Mouse (Mus musculus): ENCODE measurements around the gene Cnih2. TPM values are rescaled to one million over a fixed set of nuclear protein-coding genes. Genes with fewer than 3 reads are reported as not detected.

The Cnih2 gene
- polyA plus RNA-seq, 1 experiment = 90.3 TPM

DNA sequence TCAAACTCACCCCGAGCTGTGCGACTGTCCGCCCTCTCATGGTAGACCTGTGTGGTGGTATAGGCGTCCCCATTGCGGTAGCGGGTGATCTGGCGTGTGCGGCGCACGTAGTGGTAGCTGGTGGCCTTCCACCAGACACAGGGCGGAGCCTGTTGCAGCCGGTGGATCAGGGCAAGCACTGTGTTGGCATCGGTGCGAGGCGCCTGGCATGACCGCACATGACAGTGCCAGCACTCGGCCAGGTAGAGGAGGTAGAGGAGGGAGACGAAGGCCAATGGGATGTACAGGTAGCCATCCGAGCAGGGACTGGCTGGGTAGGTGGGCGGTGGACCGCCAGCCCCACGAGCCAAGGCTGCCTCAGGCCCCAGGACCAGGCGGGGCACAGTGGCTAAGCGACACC lies 15.7 kb downstream of the Cnih2 start:
- peak in 1 of 2 experiments; percentile 60 for DNase-seq
- TF ChIP-seq CTCF (IDR thresholded peaks at IDR 0.05; ENCODE audit: borderline replicate concordance, insufficient read depth, low read depth, low read length) = no peak
- TF ChIP-seq POLR2A (IDR thresholded peaks at IDR 0.05; ENCODE audit: borderline replicate concordance, insufficient read depth, low read length) = no peak
- H3K27me3 ChIP-seq (ENCODE audit: control insufficient read depth, insufficient read depth, low read length) = no peaks in the 10 kb centered on the region
- H3K27ac ChIP-seq (ENCODE audit: insufficient read depth, low read length) = no peak overlapping the region
- no peak overlapping the region for H3K4me3 ChIP-seq (replicated peaks; ENCODE audit: insufficient read depth, low read depth, low read length)
- H3K4me1 ChIP-seq (ENCODE audit: control insufficient read depth, insufficient read depth, low read length) = peaks cover 10% of the 10 kb centered on the region
- WGBS = 60% methylated on average over 24 of the region's 24 CpGs

DNA sequence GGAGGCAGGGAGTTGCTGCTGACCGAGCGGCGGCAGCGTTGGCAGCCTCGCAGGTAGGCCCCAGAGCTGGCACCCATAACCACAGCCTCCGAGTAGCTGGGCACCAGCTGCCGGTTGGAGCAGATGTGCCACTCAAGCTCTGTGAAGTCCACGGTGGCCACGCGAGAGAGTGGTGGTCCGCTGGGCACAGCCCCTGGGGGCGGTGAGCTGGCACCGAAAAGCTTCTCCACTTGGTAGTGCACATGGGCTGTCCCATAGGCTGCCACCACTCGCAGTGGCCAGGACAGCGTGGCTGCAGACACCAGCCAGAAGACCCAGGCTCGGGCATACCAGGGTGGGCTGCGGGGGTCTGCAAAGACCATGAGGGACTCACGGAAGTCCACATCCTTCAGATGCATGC lies 16.3 kb downstream of the Cnih2 start:
- Histone ChIP-seq H3K27me3 (ENCODE audit: control insufficient read depth, insufficient read depth, low read length) (no peaks in the 10 kb centered on the region), H3K4me3 (replicated peaks; ENCODE audit: insufficient read depth, low read depth, low read length) (no peak overlapping the region), H3K4me1 (ENCODE audit: control insufficient read depth, insufficient read depth, low read length) (peaks cover 10% of the 10 kb centered on the region), H3K27ac (ENCODE audit: insufficient read depth, low read length) (no peak overlapping the region)
- WGBS = 45% methylated on average over 18 of the region's 18 CpGs
- DNase-seq = no peak
- TF ChIP-seq CTCF (IDR thresholded peaks at IDR 0.05; ENCODE audit: borderline replicate concordance, insufficient read depth, low read depth, low read length) (no peak), POLR2A (IDR thresholded peaks at IDR 0.05; ENCODE audit: borderline replicate concordance, insufficient read depth, low read length) (no peak)

DNA sequence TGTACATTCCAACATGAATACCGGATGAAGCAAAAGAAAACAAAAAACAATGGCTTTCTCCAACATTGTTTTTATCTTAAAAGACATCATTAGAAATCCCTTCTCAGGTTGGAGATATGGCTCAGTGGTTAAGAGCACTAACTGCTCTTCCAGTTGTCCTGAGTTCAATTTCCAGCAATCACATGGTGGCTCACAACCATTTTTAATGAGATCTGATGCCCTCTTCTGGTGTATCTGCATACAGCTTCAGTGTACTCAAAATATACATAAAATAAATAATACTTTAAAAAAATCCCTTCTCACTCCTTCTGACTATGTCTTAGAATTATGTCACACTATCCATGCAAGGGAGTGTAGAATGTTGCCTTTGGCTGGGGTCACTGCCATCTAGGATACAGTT lies 19.0 kb downstream of the Cnih2 start:
- WGBS = 96% methylated on average over 1 of the region's 1 CpGs
- TF ChIP-seq CTCF (IDR thresholded peaks at IDR 0.05; ENCODE audit: borderline replicate concordance, insufficient read depth, low read depth, low read length) = no peak
- TF ChIP-seq POLR2A (IDR thresholded peaks at IDR 0.05; ENCODE audit: borderline replicate concordance, insufficient read depth, low read length) = no peak
- DNase-seq = no peak
- H3K4me3 ChIP-seq (replicated peaks; ENCODE audit: insufficient read depth, low read depth, low read length) = no peak overlapping the region
- H3K27me3 ChIP-seq (ENCODE audit: control insufficient read depth, insufficient read depth, low read length) = no peaks in the 10 kb centered on the region
- H3K4me1 ChIP-seq (ENCODE audit: control insufficient read depth, insufficient read depth, low read length) = peaks cover 9% of the 10 kb centered on the region
- H3K27ac ChIP-seq (ENCODE audit: insufficient read depth, low read length) = no peak overlapping the region

DNA sequence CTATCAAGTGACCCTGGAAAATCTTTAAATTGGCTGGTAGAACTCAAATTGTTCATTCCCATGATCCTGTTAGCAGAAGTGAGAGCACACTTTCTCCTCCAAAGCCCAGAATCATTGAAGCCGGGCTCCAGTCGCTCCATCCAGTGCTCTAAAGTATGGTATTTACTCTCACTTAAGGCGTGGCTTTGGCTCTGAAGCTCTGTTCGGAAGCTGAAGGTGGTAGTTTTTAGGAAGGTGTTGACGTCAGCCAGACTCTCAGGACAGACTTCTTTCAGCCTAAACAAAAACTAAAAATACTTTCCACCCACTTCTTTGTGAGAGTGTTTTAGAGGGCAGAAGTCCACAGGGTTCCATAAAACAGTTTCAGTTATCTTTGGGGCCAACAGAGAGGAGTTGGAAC lies 24.8 kb downstream of the Cnih2 start:
- WGBS = 52% methylated on average over 5 of the region's 5 CpGs
- Histone ChIP-seq H3K27ac (ENCODE audit: insufficient read depth, low read length) (no peak overlapping the region), H3K4me1 (ENCODE audit: control insufficient read depth, insufficient read depth, low read length) (peaks cover 5% of the 10 kb centered on the region)

DNA sequence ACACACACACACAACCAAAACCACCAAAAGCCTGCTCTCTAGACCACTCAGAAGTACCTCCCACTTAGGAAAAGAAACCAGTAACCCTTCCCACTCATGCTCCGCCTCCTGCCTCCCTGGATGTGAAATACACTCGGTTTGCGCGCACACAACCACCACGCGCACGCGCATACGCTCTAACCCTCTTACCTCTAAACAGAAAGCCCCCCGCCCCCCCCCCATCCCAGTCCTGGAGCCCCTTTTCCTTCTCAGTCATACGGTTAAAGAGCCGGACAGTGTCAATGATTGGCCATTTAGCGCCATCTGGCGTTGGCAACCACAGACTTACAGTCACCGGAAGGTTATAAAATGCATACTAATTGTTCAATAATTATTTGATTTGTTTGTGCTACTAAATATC lies 25.3 kb downstream of the Cnih2 start:
- H3K4me3 ChIP-seq (replicated peaks; ENCODE audit: insufficient read depth, low read depth, low read length) = no peak overlapping the region
- no peak for TF ChIP-seq POLR2A (IDR thresholded peaks at IDR 0.05; ENCODE audit: borderline replicate concordance, insufficient read depth, low read length)
- TF ChIP-seq CTCF (IDR thresholded peaks at IDR 0.05; ENCODE audit: borderline replicate concordance, insufficient read depth, low read depth, low read length) = peak; percentile 66; the same call in 1 of the 2 replicates
- peak; percentile 45 to 53 for DNase-seq
- H3K27ac ChIP-seq (ENCODE audit: insufficient read depth, low read length) = no peak overlapping the region
- WGBS = 2% methylated on average over 15 of the region's 15 CpGs
- no peaks in the 10 kb centered on the region for H3K27me3 ChIP-seq (ENCODE audit: control insufficient read depth, insufficient read depth, low read length)
- H3K4me1 ChIP-seq (ENCODE audit: control insufficient read depth, insufficient read depth, low read length) = peaks cover 7% of the 10 kb centered on the region

More for the DNA sequence above, 24.8 kb downstream of the Cnih2 start:
- no peaks in the 10 kb centered on the region for H3K27me3 ChIP-seq (ENCODE audit: control insufficient read depth, insufficient read depth, low read length)
- no peak for TF ChIP-seq POLR2A (IDR thresholded peaks at IDR 0.05; ENCODE audit: borderline replicate concordance, insufficient read depth, low read length)
- TF ChIP-seq CTCF (IDR thresholded peaks at IDR 0.05; ENCODE audit: borderline replicate concordance, insufficient read depth, low read depth, low read length) = no peak
- no peak for DNase-seq
- H3K4me3 ChIP-seq (replicated peaks; ENCODE audit: insufficient read depth, low read depth, low read length) = no peak overlapping the region

DNA sequence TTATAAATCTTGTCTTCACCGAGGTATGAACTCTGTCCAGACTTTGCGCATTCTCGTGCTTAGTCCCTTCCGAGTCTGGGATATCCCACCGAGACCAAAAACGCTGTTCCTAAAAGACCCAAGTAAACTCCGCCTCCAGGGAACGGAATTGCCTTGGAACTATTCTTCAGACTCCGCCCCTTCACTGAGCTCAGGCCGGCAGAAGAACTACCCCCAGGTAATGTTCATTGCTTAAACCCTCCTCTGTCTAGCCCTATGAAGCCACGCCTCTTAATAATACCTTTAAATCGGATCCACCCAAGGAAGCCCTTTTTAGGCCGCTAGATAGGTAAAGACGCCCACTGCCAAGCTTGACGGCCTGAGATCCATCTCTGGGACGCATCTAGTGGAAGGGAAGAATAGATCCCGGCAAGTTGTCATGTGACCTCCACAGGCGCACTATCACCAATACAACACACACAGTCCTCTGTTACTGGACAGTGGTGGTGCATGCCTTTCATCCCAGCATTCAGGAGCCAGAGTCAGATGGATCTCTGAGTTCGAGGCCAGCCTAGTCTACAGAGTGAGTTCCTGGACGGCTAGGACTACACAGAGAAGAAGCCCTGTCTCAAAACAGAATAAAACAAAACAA lies 25.8 kb downstream of the Cnih2 start:
- no peak for DNase-seq
- peak overlapping the region; percentile 11 for H3K4me3 ChIP-seq (replicated peaks; ENCODE audit: insufficient read depth, low read depth, low read length)
- WGBS = 7% methylated on average over 20 of the region's 20 CpGs
- H3K27ac ChIP-seq (ENCODE audit: insufficient read depth, low read length) = no peak overlapping the region
- no peaks in the 10 kb centered on the region for H3K27me3 ChIP-seq (ENCODE audit: control insufficient read depth, insufficient read depth, low read length)
- TF ChIP-seq CTCF (IDR thresholded peaks at IDR 0.05; ENCODE audit: borderline replicate concordance, insufficient read depth, low read depth, low read length) = no peak
- TF ChIP-seq POLR2A (IDR thresholded peaks at IDR 0.05; ENCODE audit: borderline replicate concordance, insufficient read depth, low read length) = no peak
- H3K4me1 ChIP-seq (ENCODE audit: control insufficient read depth, insufficient read depth, low read length) = peaks cover 7% of the 10 kb centered on the region

DNA sequence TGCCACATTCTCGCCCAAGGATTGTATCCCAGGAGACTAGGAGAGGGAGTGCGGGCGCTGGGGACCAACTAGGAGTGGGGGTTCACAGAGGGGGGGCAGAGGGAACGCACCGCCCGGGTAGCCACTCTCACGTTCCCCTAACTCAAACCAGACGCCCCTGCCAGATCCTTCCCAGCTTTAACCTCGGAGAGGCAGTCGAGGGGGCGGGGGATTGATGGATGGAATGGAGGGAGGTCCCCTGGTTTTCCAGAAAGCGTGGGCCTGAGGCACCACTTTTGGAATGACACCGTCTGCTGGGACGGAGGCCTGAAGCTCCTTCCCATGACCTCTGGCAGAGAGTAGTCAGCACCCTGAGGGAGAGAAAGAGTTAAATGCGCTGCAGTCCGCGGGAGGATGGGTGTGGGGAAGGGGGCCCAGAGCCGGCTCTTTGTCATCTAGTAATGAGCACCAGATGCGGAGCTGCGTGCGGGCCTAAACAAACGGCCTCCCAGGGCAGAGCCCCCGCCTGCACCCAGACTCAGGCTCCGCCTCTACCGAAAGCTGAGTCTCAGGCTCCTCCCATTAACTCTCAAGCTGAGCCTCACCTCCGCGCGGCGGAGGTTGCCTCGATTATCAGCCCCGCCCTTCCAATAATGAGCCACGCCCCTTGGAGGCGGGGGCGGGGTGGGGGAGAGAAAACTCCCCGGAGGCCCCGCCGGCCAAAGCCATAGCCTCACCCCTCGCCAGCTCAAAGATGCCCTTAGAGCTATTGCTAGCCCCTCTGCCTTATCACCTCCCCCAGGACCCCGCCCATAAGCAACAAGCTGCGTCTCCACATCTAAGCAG lies 26.6 kb downstream of the Cnih2 start:
- Histone ChIP-seq H3K27me3 (ENCODE audit: control insufficient read depth, insufficient read depth, low read length) (no peaks in the 10 kb centered on the region), H3K4me1 (ENCODE audit: control insufficient read depth, insufficient read depth, low read length) (peaks cover 10% of the 10 kb centered on the region), H3K27ac (ENCODE audit: insufficient read depth, low read length) (no peak overlapping the region), H3K4me3 (replicated peaks; ENCODE audit: insufficient read depth, low read depth, low read length) (peak overlapping the region; percentile 23)
- peak in 1 of 2 experiments; percentile 48 for DNase-seq
- 7% methylated on average over 37 of the region's 40 CpGs for WGBS
- TF ChIP-seq POLR2A (IDR thresholded peaks at IDR 0.05; ENCODE audit: borderline replicate concordance, insufficient read depth, low read length) = no peak
- no peak for TF ChIP-seq CTCF (IDR thresholded peaks at IDR 0.05; ENCODE audit: borderline replicate concordance, insufficient read depth, low read depth, low read length)

DNA sequence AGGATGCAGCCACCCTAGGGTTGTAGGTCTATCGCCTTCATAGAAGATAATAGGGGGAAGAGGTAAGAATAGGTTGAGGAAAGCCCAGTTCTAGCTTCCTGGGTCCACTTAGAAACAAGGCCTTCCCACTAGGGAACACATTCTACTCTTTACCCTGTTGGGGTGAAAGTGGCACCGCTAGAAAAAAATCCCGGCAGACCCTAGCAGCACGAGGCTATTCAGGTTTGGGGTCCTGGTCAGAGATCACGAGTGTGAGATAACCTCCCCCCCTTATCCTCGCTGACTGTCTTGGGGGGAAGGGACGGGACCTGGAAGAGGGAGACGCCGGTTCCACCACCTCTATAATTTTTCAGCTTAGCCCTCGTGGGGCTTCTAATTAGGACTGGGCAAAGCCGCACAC lies 27.2 kb downstream of the Cnih2 start:
- 48% methylated on average over 11 of the region's 11 CpGs for WGBS
- no peak overlapping the region for H3K4me3 ChIP-seq (replicated peaks; ENCODE audit: insufficient read depth, low read depth, low read length)

More for the DNA sequence above, 27.2 kb downstream of the Cnih2 start:
- no peaks in the 10 kb centered on the region for H3K27me3 ChIP-seq (ENCODE audit: control insufficient read depth, insufficient read depth, low read length)
- no peak overlapping the region for H3K27ac ChIP-seq (ENCODE audit: insufficient read depth, low read length)
- DNase-seq = no peak
- peaks cover 10% of the 10 kb centered on the region for H3K4me1 ChIP-seq (ENCODE audit: control insufficient read depth, insufficient read depth, low read length)
- TF ChIP-seq POLR2A (IDR thresholded peaks at IDR 0.05; ENCODE audit: borderline replicate concordance, insufficient read depth, low read length) (no peak), CTCF (IDR thresholded peaks at IDR 0.05; ENCODE audit: borderline replicate concordance, insufficient read depth, low read depth, low read length) (no peak)

Measured in cerebellum, adult 2 months (tissue).